Mouse (Mus musculus): ENCODE measurements around the gene Mettl27. TPM values are rescaled to one million over a fixed set of nuclear protein-coding genes. Genes with fewer than 3 reads are reported as not detected.

The Mettl27 gene
- total RNA-seq (2022) = 10 to 100 TPM in 2 of 4 experiments, 1 to 10 TPM in 2; 8.0 to 13.5 (median 10.8) TPM

DNA sequence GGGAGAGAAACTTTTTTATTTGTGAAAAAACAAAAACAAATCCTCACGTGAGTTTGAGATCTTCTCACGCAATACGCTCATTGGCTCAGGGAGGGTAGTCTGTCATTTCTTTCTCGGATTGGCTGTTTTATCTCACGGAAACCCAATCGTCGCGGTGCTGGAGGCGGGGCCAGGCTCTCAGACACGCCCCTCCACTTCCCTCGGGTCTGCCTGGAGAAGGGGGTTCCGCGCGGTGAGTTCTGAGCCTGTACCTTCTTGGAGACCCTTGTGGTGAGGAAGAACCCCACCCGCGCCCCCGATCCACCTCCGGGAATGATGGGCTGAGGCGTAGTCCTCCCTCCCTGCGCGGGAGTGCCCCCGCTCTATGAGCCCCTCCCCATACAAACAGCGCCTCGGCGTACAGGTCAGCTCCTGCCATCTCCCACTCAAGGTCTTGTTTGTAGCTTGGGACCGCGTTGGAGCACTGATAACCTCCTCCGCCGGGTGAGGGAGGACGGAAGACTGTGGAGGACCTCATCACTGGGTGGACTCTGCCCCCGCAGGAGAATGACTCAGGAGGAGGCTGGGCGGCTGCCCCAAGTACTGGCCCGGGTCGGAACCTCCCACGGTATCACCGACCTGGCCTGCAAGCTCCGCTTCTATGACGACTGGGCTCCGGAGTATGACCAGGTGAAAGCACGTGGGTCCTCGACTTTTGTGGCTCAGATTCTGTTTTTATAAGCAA, at the start of gene Mettl27:
Mettl27 (plus strand) TSS at position 190 of the 724 bp plus-strand sequence.
- DNase-seq (ENCODE audit: low spot score in 2 of 2) = peak; percentile 78 to 81

GRCm38 (mm10) chr5:134883077-134883476, 49.1 kb upstream of the Mettl27 start:
- no peak for DNase-seq (ENCODE audit: low spot score in 2 of 2)

- no peak for DNase-seq (ENCODE audit: low spot score in 2 of 2)
These were observed 44.5 kb upstream of the Mettl27 start for GRCm38 (mm10) chr5:134887447-134888335.

GRCm38 (mm10) chr5:134888505-134888904, 43.7 kb upstream of the Mettl27 start:
- DNase-seq (ENCODE audit: low spot score in 2 of 2) = no peak

GRCm38 (mm10) chr5:134890601-134891054, 41.5 kb upstream of the Mettl27 start:
- no peak for DNase-seq (ENCODE audit: low spot score in 2 of 2)

- DNase-seq (ENCODE audit: low spot score in 2 of 2) = no peak
These were observed 40.6 kb upstream of the Mettl27 start for GRCm38 (mm10) chr5:134891552-134891951.

DNA sequence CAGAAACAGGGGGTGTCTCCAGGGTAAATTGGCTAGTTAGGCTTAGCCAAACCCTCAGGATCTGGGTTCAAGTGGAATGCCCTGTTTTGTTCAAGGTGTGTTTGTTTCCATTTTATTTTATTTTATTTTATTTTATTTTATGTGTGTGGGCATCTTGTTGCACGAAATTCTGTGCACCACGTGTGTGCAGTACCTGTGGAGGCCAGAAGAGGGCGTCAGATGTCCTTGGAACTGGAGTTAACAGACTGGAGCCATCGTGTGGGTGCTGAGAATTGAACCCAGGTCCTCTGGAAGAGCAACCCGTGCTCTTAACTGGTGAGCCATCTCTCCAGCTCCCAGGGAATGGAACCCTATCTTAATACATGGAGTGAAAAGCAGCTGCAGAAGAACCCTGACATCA, 39.5 kb upstream of the Mettl27 start:
- DNase-seq (ENCODE audit: low spot score in 2 of 2) = no peak

- DNase-seq (ENCODE audit: low spot score in 2 of 2) = no peak
These were observed 36.9 kb upstream of the Mettl27 start for GRCm38 (mm10) chr5:134895291-134895690.

DNA sequence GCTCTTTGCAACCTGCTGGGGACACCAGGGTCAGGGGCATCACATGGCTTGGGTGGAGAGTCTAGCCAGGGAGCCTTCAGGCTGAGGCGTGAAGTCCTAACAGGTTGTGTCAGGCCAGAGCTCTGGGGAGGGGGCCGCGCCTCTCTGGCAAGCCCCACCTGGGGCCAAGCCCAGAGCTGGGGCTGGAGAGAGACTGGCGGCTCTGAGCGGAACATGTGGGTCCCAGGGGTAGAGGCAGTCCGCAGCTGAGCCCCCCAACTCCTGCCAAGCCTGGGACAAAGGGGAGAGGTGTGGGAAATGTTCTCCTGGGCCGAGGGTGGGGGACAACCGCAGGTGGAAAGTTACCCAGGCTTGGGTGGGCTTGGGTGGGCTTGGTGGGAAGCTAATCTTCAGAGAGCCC, 35.2 kb upstream of the Mettl27 start:
- DNase-seq (ENCODE audit: low spot score in 2 of 2) = no peak

GRCm38 (mm10) chr5:134897596-134897995, 34.6 kb upstream of the Mettl27 start:
- DNase-seq (ENCODE audit: low spot score in 2 of 2) = no peak

- DNase-seq (ENCODE audit: low spot score in 2 of 2) = peak in 1 of 2 experiments; percentile 27
These were observed 31.0 kb upstream of the Mettl27 start for GRCm38 (mm10) chr5:134901012-134901643.

GRCm38 (mm10) chr5:134901644-134902027, 30.5 kb upstream of the Mettl27 start:
- no peak for DNase-seq (ENCODE audit: low spot score in 2 of 2)

DNA sequence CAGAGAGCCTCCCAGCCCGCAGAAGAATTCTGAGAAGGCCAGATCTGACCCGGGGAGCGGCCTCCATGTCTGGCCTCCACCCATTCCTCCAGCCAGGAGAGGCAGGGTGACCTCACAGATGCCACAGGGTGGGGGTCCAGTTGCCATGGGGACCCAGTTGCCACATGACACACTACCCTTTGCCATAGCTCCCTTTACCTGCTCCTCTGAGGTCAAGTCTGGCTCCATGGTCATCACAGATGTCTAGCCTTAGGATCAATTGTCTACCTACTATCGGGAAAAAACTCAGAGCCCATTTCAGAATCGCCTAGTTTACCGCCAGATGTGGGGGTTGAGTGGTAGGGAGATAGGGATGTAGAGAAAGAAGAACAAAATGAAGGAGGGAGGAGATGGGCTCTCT, 25.5 kb upstream of the Mettl27 start, which contains the start of gene Tmem270:
Tmem270 (minus strand) TSS at position 101 of the 400 bp plus-strand sequence.
- DNase-seq (ENCODE audit: low spot score in 2 of 2) = no peak

GRCm38 (mm10) chr5:134907135-134907534, 25.0 kb upstream of the Mettl27 start:
- peak; percentile 87 to 96 for DNase-seq (ENCODE audit: low spot score in 2 of 2)

DNA sequence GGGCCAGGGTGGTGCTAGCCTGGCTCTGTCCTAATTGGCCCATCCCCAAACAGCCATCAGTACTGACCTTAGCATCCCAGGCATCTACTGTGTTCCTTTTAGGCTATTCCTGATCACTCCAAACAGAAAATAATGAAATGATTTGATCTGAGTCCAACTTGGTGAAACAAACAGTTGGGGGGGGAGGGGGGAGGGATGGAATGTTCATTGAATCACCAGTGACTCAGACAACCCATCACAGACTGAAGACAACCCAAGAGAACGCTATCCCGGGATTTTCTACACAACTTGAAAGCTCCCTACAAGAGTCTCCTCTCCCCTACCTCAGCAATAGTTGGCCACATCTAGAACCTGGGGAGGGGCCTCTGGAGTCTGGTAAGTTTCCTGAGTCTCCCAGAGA, 20.3 kb upstream of the Mettl27 start:
- no peak for DNase-seq (ENCODE audit: low spot score in 2 of 2)

DNA sequence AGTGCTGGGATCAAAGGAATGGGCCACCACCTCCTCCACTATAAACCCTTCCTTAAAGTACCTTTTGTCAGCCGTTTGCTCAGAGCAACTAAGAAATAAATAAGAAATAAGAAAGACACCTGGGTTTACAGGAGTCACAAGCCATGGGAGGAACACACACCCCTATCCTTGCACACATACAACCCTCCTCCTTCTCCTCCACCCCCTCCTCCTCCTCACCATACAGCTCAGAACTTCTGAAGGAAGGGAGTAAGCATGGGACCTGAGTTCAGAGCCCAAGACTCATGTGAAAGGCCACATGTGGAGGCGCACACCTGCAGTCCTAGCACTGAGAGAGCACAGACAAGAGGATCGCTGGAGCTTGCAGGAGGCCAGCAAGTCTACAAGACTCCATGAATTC, 18.8 kb upstream of the Mettl27 start:
- no peak for DNase-seq (ENCODE audit: low spot score in 2 of 2)

- DNase-seq (ENCODE audit: low spot score in 2 of 2) = no peak
These were observed 18.4 kb upstream of the Mettl27 start for GRCm38 (mm10) chr5:134913753-134914152.

DNA sequence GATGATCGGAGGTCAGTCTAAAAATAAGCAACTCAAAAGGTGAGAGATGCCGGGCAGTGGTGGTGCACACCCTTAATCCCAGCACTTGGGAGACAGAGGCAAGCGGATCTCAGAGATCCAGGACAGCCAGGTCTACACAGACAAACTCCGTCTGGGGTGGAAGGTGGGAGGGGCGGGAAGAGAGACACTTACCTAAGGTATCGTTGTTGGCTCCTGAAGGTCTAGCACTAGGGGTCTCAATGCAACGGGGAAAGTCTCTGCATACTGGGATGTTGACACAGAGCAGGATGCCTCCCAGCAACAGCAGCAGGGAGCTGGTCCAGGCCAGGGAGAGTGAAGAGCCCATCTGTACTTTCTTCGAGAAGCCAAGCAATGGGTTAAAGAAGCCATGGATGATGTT, 17.7 kb upstream of the Mettl27 start:
- DNase-seq (ENCODE audit: low spot score in 2 of 2) = no peak

DNA sequence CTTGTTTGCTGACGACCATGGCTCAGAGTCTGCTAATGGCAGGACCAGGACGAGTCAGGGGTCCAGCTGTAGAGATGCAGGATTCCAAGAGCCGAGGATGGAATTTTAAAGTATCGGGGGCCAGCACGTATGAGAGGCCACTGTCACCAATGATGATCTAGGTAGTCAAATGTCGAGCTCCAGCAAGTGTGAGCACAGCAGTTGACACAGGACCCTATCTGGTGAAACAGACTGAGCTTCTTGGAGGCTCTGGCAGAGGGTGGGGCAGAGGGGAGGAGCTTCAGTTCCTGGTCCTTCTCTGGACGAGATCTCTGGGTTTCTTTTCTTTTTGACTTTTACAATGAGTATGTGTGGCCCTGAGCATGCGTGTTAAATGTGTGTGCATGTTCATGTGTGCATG, 16.9 kb upstream of the Mettl27 start, which contains the start of gene Cldn13:
Cldn13 (minus strand) TSS at position 216 of the 400 bp plus-strand sequence.
- no peak for DNase-seq (ENCODE audit: low spot score in 2 of 2)

DNA sequence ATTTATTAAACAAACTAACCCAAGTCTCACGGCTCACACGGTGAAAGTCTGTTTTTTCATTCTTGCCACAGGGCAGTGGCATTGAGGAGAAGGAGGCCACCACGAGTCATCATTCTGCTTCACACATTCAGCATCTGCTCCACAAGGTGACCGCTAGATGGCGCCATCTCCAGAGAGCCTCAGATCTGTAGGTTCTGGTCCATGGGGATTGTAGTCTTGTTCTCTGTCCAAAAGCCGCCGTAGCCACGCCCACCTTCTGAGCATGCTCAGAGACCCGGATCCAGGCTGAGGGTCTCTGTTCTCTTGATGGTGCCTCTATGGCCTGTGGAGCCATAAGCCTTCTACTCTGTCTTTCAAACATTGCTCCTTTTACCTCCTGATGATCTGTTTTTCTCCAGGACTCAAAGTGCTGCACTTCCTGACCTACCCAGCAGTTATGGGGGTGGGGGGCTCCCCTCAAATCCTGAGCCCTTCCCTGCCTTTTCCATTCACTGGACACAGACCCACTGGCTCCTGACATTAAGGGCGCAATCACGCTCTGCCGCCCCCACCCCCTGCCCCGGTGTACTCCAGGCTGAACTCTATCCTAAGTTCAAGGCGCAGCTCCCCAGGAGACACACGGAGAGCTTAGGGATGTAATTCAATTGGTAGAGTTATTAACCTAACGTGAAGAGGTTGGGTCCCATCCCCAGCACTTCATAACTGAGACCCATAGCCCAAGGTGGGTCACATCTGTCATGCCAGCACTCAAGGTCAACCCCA, 13.9 kb upstream of the Mettl27 start:
- peak; percentile 12 to 37 for DNase-seq (ENCODE audit: low spot score in 2 of 2)

DNA sequence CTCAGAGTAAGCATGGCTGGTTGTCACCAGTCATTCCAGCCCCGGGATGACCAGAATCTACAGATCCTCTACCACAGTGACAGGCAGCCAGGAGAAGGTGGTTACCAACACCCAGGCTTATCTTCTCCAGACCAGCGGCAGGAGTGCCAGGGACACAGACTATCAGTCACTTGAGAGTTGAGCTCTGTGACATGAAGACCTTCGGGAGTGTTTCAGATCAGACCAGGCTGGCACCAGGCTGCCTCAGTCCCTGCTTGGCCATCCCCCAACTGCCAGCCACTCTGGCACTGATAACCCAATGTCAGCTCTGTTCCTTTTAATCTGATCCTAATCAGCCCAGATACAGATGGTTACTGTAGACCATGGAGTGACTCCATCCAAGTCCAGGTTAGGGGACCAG, 13.1 kb upstream of the Mettl27 start:
- no peak for DNase-seq (ENCODE audit: low spot score in 2 of 2)

All from layer of hippocampus, adult 8-10 months (tissue).